Mouse (Mus musculus): ENCODE measurements around the gene Tmem151a. TPM values are rescaled to one million over a fixed set of nuclear protein-coding genes. Genes with fewer than 3 reads are reported as not detected.

Gene Tmem151a
- polyA plus RNA-seq, 1 experiment from 2014 or later: 4.4 TPM

GRCm38 (mm10) chr19:5072389-5073019, 12.8 kb downstream of the Tmem151a start:
- H3K4me2 ChIP-seq (replicated peaks): peak overlapping the region; percentile 62
- no peaks in the 10 kb centered on the region for H3K36me3 ChIP-seq
- peak; percentile 26 for ATAC-seq
- no peaks in the 10 kb centered on the region for H3K9me3 ChIP-seq
- WGBS: 2% methylated on average over 20 of the region's 20 CpGs
- peak overlapping the region; percentile 42 for H3K4me3 ChIP-seq (replicated peaks)
- peaks cover 56% of the 10 kb centered on the region for H3K27me3 ChIP-seq
- H3K4me1 ChIP-seq (replicated peaks): peaks cover 38% of the 10 kb centered on the region
- peak overlapping the region; percentile 63; the same call in 1 of the 2 replicates for H3K9ac ChIP-seq (replicated peaks)
- no peak overlapping the region for H3K27ac ChIP-seq

GRCm38 (mm10) chr19:5071545-5072369, 13.6 kb downstream of the Tmem151a start:
- WGBS: under 1% methylated on average over 40 of the region's 40 CpGs
- Histone ChIP-seq H3K27ac (peak overlapping the region; percentile 52), H3K4me1 (replicated peaks) (peaks cover 44% of the 10 kb centered on the region), H3K4me2 (replicated peaks) (peak overlapping the region; percentile 62), H3K4me3 (replicated peaks) (peak overlapping the region; percentile 42), H3K9ac (replicated peaks) (peak overlapping the region; percentile 63), H3K36me3 (no peaks in the 10 kb centered on the region), H3K9me3 (no peaks in the 10 kb centered on the region), H3K27me3 (peaks cover 63% of the 10 kb centered on the region)
- peak; percentile 82 for ATAC-seq

DNA sequence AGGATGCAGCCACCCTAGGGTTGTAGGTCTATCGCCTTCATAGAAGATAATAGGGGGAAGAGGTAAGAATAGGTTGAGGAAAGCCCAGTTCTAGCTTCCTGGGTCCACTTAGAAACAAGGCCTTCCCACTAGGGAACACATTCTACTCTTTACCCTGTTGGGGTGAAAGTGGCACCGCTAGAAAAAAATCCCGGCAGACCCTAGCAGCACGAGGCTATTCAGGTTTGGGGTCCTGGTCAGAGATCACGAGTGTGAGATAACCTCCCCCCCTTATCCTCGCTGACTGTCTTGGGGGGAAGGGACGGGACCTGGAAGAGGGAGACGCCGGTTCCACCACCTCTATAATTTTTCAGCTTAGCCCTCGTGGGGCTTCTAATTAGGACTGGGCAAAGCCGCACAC, 14.3 kb downstream of the Tmem151a start:
- peak overlapping the region; percentile 63 for H3K9ac ChIP-seq (replicated peaks)
- H3K4me2 ChIP-seq (replicated peaks): peak overlapping the region; percentile 62
- WGBS: 10% methylated on average over 11 of the region's 11 CpGs
- peaks cover 44% of the 10 kb centered on the region for H3K4me1 ChIP-seq (replicated peaks)
- H3K4me3 ChIP-seq (replicated peaks): peak overlapping the region; percentile 42
- peak overlapping the region; percentile 52 for H3K27ac ChIP-seq
- no peaks in the 10 kb centered on the region for H3K36me3 ChIP-seq
- ATAC-seq: no peak
- H3K27me3 ChIP-seq: peaks cover 70% of the 10 kb centered on the region
- H3K9me3 ChIP-seq: no peaks in the 10 kb centered on the region

DNA sequence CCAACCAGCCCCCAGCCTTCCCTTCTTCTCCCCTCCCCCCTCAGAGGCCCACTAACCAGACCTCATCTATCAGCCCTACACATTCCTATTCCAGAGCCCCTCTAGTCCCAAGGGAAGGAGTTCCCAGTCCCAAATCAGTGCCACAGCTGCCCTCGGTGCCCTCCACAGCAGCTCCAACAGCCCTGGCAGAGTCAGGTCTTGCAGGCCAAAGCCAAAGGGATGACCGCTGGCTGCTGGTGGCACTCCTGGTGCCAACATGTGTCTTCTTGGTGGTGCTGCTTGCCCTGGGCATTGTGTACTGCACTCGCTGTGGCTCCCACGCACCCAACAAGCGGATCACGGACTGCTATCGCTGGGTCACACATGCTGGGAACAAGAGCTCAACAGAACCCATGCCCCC, 15.4 kb downstream of the Tmem151a start:
- 85% methylated on average over 7 of the region's 7 CpGs for WGBS
- Histone ChIP-seq H3K27me3 (peaks cover 75% of the 10 kb centered on the region), H3K4me1 (replicated peaks) (peaks cover 44% of the 10 kb centered on the region), H3K4me2 (replicated peaks) (0 out of 2 replicates have a peak overlapping the region, but pooled peaks have one; percentile 9), H3K9me3 (no peaks in the 10 kb centered on the region), H3K27ac (no peak overlapping the region), H3K36me3 (no peaks in the 10 kb centered on the region), H3K9ac (replicated peaks) (no peak overlapping the region), H3K4me3 (replicated peaks) (peak overlapping the region; percentile 3)
- no peak for ATAC-seq

DNA sequence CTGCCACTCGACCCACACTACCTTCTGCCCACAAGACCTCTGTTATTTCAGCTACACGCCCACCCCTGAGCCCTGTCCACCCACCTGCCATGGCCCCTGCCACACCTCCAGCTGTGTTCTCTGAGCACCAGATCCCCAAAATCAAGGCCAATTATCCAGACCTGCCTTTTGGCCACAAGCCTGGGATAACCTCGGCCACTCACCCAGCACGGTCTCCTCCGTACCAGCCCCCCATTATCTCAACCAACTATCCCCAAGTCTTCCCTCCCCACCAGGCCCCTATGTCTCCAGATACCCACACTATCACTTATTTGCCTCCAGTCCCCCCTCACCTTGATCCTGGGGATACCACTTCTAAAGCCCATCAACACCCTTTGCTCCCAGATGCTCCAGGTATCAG, 15.8 kb downstream of the Tmem151a start:
- Histone ChIP-seq H3K4me1 (replicated peaks) (peaks cover 44% of the 10 kb centered on the region), H3K9me3 (no peaks in the 10 kb centered on the region), H3K4me3 (replicated peaks) (peak overlapping the region; percentile 3; the same call in 1 of the 2 replicates), H3K4me2 (replicated peaks) (peak overlapping the region; percentile 67; the same call in 1 of the 2 replicates), H3K36me3 (no peaks in the 10 kb centered on the region), H3K27me3 (peaks cover 72% of the 10 kb centered on the region), H3K27ac (no peak overlapping the region), H3K9ac (replicated peaks) (no peak overlapping the region)
- no peak for ATAC-seq
- 85% methylated on average over 5 of the region's 5 CpGs for WGBS

DNA sequence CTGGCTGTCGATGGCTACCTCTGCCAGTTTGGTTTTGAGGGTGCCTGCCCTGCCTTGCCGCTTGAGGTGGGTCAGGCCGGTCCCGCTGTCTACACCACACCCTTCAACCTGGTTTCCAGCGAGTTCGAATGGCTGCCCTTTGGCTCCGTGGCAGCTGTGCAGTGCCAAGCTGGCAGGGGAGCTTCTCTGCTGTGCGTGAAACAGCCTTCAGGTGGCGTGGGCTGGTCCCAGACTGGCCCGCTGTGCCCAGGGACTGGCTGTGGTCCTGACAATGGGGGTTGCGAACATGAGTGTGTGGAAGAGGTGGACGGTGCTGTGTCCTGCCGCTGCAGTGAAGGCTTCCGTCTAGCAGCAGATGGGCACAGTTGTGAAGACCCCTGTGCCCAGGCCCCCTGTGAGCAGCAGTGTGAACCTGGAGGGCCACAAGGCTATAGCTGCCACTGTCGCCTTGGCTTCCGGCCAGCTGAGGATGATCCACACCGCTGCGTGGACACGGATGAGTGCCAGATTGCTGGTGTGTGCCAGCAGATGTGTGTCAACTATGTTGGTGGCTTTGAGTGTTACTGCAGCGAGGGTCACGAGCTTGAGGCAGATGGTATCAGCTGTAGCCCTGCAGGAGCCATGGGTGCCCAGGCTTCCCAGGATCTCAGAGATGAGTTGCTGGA, 16.6 kb downstream of the Tmem151a start:
- Histone ChIP-seq H3K4me2 (replicated peaks) (peak overlapping the region; percentile 67), H3K4me1 (replicated peaks) (peaks cover 44% of the 10 kb centered on the region), H3K9ac (replicated peaks) (peak overlapping the region; percentile 69), H3K27ac (no peak overlapping the region), H3K36me3 (no peaks in the 10 kb centered on the region), H3K9me3 (no peaks in the 10 kb centered on the region), H3K4me3 (replicated peaks) (peak overlapping the region; percentile 42), H3K27me3 (peaks cover 66% of the 10 kb centered on the region)
- 37% methylated on average over 21 of the region's 21 CpGs for WGBS
- ATAC-seq: 0 out of 2 replicates have a peak, but pooled peaks have one; percentile 3

GRCm38 (mm10) chr19:5067867-5068569, 17.3 kb downstream of the Tmem151a start, which contains the start of gene Cd248:
Gene Cd248, plus strand, starts transcription at chr19:5068078.
- Histone ChIP-seq H3K4me1 (replicated peaks) (peaks cover 44% of the 10 kb centered on the region), H3K4me3 (replicated peaks) (peak within 1 kb of the TSS; percentile 42), H3K27me3 (peaks cover 62% of the 10 kb centered on the region), H3K27ac (no peak within 1 kb of the TSS), H3K4me2 (replicated peaks) (peak within 1 kb of the TSS; percentile 67), H3K9me3 (no peaks in the 10 kb centered on the region), H3K36me3 (no peaks in the 10 kb centered on the region), H3K9ac (replicated peaks) (peak within 1 kb of the TSS; percentile 69)
- peak; percentile 24; the same call in 1 of the 2 replicates for ATAC-seq
- under 1% methylated on average over 55 of the region's 56 CpGs for WGBS

GRCm38 (mm10) chr19:5067040-5067799, 18.1 kb downstream of the Tmem151a start:
- H3K4me1 ChIP-seq (replicated peaks): peaks cover 36% of the 10 kb centered on the region
- peak overlapping the region; percentile 67 for H3K4me2 ChIP-seq (replicated peaks)
- H3K36me3 ChIP-seq: no peaks in the 10 kb centered on the region
- H3K9me3 ChIP-seq: no peaks in the 10 kb centered on the region
- peak overlapping the region; percentile 42 for H3K4me3 ChIP-seq (replicated peaks)
- 11% methylated on average over 15 of the region's 15 CpGs for WGBS
- no peak for ATAC-seq
- no peak overlapping the region for H3K27ac ChIP-seq
- H3K27me3 ChIP-seq: peaks cover 62% of the 10 kb centered on the region
- H3K9ac ChIP-seq (replicated peaks): peak overlapping the region; percentile 69

DNA sequence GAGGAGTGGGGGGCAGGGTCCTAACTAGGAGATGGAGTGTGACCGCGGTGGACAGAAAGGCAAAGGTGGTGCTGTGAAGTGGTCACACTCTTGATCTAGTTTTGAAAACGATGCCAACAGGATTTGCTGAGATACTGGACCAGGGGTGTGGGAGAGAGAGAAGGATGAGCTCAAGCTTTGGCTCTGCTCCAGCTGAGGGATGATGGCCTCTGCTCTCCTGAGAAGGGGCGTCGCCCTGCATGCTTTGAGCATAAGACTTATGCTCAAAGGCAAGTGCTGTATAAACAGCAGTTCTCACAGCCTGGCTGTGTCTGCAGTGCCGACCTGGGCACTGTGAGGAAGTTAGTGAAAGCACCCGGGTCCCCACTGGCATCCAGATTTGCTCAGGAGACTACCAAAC, 20.2 kb downstream of the Tmem151a start:
- Histone ChIP-seq H3K27ac (no peak overlapping the region), H3K36me3 (no peaks in the 10 kb centered on the region), H3K9me3 (no peaks in the 10 kb centered on the region), H3K4me2 (replicated peaks) (no peak overlapping the region), H3K9ac (replicated peaks) (0 out of 2 replicates have a peak overlapping the region, but pooled peaks have one; percentile 19), H3K27me3 (peaks cover 51% of the 10 kb centered on the region), H3K4me1 (replicated peaks) (peaks cover 33% of the 10 kb centered on the region), H3K4me3 (replicated peaks) (no peak overlapping the region)
- WGBS: 75% methylated on average over 7 of the region's 7 CpGs
- ATAC-seq: no peak

GRCm38 (mm10) chr19:5062446-5062845, 22.9 kb downstream of the Tmem151a start:
- Histone ChIP-seq H3K4me3 (replicated peaks) (no peak overlapping the region), H3K4me2 (replicated peaks) (no peak overlapping the region), H3K36me3 (no peaks in the 10 kb centered on the region), H3K4me1 (replicated peaks) (peaks cover 28% of the 10 kb centered on the region), H3K9ac (replicated peaks) (no peak overlapping the region), H3K27me3 (peaks cover 30% of the 10 kb centered on the region), H3K27ac (no peak overlapping the region), H3K9me3 (no peaks in the 10 kb centered on the region)
- no peak for ATAC-seq
- WGBS: 81% methylated on average over 6 of the region's 6 CpGs

DNA sequence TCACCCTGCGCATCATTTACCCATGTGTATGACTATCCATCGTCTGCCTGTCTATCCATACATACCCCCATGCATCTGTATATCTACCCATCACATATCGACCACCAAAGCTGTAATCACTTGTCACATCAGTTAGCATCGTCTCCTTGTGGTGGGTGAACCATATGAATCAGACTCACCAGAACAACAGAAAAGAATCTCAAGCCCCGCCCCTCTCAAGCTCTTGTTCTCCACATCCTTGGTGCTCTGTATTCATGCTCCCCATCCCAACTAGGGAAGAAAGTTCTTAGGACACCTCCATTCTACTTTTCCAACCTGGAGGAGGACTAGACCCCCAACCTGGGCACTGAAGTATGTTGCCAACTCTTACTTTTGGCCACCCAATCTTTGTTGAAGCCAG, 23.3 kb downstream of the Tmem151a start:
- no peak overlapping the region for H3K27ac ChIP-seq
- WGBS: 86% methylated on average over 5 of the region's 5 CpGs

More for the DNA sequence above, 23.3 kb downstream of the Tmem151a start:
- no peak overlapping the region for H3K4me3 ChIP-seq (replicated peaks)
- H3K27me3 ChIP-seq: peaks cover 26% of the 10 kb centered on the region
- no peak overlapping the region for H3K9ac ChIP-seq (replicated peaks)
- H3K36me3 ChIP-seq: no peaks in the 10 kb centered on the region
- H3K4me1 ChIP-seq (replicated peaks): peaks cover 24% of the 10 kb centered on the region
- ATAC-seq: no peak
- H3K9me3 ChIP-seq: no peaks in the 10 kb centered on the region
- H3K4me2 ChIP-seq (replicated peaks): no peak overlapping the region
